ENCODE assay signal across 9 mouse cellular contexts in genomic region chr3:122364565-122364964, GRCm38 (mm10).
DNase-seq lines count a peak whose midpoint lies in the region; ATAC-seq and TF ChIP-seq lines count a peak whose summit lies in the region.
"Had no signal": no experiment of that assay in that cellular context is flagged by ENCODE, and none has a peak within 500 bp of the region (broad histone marks: within the 10 kb centered on the region; RNA-seq: fewer than 3 reads in every experiment).

No protein-coding gene starts in this region.

- no peak for TF ChIP-seq CTCF in lung, embryonic 14.5 days (IDR thresholded peaks at IDR 0.05; ENCODE audit: low read depth)

- 0 out of 2 replicates have a peak overlapping the region, but pooled peaks have one; percentile 50 for H3K27ac ChIP-seq in lung, embryonic 14.5 days (ENCODE audit: low read depth)
- no peak overlapping the region for H3K27ac ChIP-seq in embryonic facial prominence, embryonic 14.5 days (replicated peaks; ENCODE audit: low read depth, low read length)

- peak; percentile 26; the same call in 1 of the 2 replicates for ATAC-seq in lung, embryonic 14.5 days (ENCODE audit: insufficient read depth)
- no peak for ATAC-seq in embryonic facial prominence, embryonic 14.5 days (ENCODE audit: low read depth)

- H3K9ac ChIP-seq in lung, embryonic 14.5 days, result no peak overlapping the region
- no peak overlapping the region for H3K9ac ChIP-seq in embryonic facial prominence, embryonic 14.5 days (ENCODE audit: low read depth, low read length)

- no peak overlapping the region for H3K4me2 ChIP-seq in lung, embryonic 14.5 days
- no peak overlapping the region for H3K4me2 ChIP-seq in embryonic facial prominence, embryonic 14.5 days (ENCODE audit: low read depth, low read length)
- H3K4me2 ChIP-seq: liver, embryonic 11.5 days had no signal

- H3K27me3 ChIP-seq in lung, embryonic 14.5 days (ENCODE audit: insufficient read depth, low read length), result no peaks in the 10 kb centered on the region
- no peaks in the 10 kb centered on the region for H3K27me3 ChIP-seq in embryonic facial prominence, embryonic 14.5 days (replicated peaks; ENCODE audit: control insufficient read depth, insufficient read depth, low read length)

- H3K36me3 ChIP-seq in lung, embryonic 14.5 days (ENCODE audit: insufficient read depth), result no peaks in the 10 kb centered on the region
- H3K36me3 ChIP-seq in embryonic facial prominence, embryonic 14.5 days (ENCODE audit: control insufficient read depth, insufficient read depth, low read length), result no peaks in the 10 kb centered on the region

- peaks cover 17% of the 10 kb centered on the region for H3K4me1 ChIP-seq in lung, embryonic 14.5 days (ENCODE audit: insufficient read depth)
- H3K4me1 ChIP-seq in embryonic facial prominence, embryonic 14.5 days (ENCODE audit: control insufficient read depth, insufficient read depth, low read length), result peaks cover 26% of the 10 kb centered on the region

- DNase-seq in lung, embryonic 14.5 days, result peak; percentile 27
- no peak for DNase-seq in lung, postnatal 10 days
- DNase-seq in adipocyte (ENCODE audit: low spot score), result peak; percentile 39
- peak; percentile 45 for DNase-seq in embryonic facial prominence, embryonic 14.5 days (ENCODE audit: low spot score)
- DNase-seq in retina, postnatal 1 day, result peak; percentile 30
- DNase-seq in spleen, adult 18-20 months, result no peak
- no peak for DNase-seq in urinary bladder, postnatal 4 days (ENCODE audit: low spot score in 2 of 2)
- DNase-seq: cerebellum, adult 18-20 months had no signal

- no peak overlapping the region for H3K4me3 ChIP-seq in lung, embryonic 14.5 days (ENCODE audit: low read depth, low read length)
- no peak overlapping the region for H3K4me3 ChIP-seq in embryonic facial prominence, embryonic 14.5 days (ENCODE audit: low read depth, low read length)

- WGBS in lung, embryonic 14.5 days, result 22% methylated on average over 3 of the region's 3 CpGs
- 27% methylated on average over 3 of the region's 3 CpGs for WGBS in embryonic facial prominence, embryonic 14.5 days

- H3K9me3 ChIP-seq in lung, embryonic 14.5 days (ENCODE audit: low read depth, low read length), result no peaks in the 10 kb centered on the region
- no peaks in the 10 kb centered on the region for H3K9me3 ChIP-seq in embryonic facial prominence, embryonic 14.5 days (ENCODE audit: control insufficient read depth, low read length)

Comparison
In these comparisons a context has a peak if more than half of its experiments do, and no peak if none do; other contexts are left out.
1. DNase-seq: peak in lung, embryonic 14.5 days (single experiment), adipocyte (single experiment), embryonic facial prominence, embryonic 14.5 days (single experiment) and retina, postnatal 1 day (single experiment); none in lung, postnatal 10 days (single experiment), spleen, adult 18-20 months (0 of 2) and urinary bladder, postnatal 4 days (0 of 2).